Mouse (Mus musculus): ENCODE data around the gene Tes.

The Tes gene

DNA sequence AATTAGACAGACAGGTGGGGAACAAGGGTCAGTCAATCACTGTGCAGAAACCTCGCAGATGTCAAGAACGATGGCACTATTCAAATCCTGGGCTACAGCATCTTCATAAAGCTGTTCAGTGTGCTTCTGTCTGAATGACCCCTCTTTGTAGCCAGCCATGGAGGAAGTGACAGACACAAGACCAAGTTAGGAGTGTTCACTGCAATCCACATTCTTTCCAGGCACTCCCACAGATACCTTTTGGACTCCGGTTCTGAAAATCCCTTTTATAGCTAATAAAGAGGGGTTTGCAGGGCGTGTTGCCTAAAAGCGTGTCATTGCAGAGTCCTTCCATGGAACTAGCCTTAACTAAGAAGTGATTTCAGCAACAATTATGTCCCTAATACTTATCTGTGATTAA, 14.9 kb downstream of the Tes start:
- DNase-seq, result no peak

DNA sequence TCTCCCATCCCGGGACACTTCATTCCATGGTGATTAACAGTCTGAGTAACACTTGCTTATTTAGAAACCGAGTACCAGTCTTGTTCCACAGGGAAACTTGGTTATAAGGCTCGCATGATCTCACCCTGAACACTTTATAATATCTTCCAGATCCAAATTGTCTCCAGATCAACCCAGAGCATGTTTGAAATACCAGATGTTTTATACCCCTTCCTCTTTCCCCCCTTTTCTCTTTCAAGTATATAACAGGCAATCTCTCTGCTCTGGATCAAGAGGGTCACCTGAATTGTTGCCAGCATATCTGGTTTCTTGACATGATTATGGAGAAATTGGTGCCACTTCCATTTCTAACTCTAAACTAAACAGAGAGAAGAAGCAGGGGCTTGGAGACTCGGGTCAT, 17.3 kb downstream of the Tes start:
- DNase-seq, result no peak

DNA sequence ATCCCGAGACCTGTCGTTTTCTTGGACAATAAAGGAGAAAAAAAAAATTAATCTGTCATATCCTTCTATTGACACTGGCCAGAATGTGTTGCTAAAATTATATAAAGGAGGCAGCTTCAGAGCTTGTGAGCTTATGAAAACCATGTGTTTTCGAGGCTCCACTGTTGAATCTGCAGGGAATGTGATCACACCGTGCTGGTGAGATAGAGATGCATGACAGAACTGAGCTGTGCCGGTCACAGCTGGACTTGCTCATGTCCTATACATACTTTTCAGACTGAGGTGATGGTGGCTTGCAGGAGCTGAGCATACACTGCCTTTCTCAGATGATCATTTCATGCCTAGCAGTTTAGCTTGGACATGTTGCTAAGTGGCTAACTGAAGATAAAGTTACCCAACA, 17.9 kb downstream of the Tes start:
- no peak for DNase-seq

DNA sequence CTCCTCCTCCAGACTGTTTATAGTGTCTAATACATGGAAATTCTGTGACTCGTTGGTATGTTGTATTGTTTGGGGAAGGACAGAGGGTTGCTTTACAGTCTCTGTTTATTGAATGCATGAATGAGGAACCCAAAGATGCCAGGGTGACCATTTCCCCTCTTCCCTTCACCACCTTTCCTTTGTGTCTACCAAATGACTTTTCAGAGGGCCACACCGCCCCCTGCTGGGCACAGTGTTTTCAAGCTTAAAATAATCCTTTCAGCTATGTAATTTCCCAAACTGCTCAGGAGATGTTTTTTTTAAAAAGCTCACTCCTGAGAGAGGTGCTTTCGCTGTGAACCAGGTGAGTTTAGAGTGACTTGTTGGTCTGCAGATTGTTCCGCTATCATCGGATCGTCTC, 22.5 kb downstream of the Tes start:
- DNase-seq, result peak; percentile 68 to 78

DNA sequence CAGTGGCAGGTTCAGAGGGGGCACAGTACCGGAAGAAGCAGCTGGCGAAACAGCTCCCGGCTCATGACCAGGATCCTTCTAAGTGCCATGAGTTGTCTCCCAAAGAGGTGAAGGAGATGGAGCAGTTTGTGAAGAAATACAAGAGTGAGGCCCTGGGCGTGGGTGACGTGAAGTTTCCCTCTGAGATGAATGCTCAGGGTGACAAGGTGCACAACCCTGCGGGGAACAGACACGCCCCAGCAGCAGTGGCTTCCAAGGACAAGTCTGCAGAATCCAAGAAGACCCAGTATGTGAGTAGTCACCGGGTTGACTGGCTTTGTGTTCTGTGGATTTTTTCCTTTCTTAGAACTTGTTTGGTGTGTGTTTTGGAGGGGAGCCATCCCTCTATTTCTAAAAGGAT, 32.4 kb downstream of the Tes start:
- DNase-seq, result no peak

DNA sequence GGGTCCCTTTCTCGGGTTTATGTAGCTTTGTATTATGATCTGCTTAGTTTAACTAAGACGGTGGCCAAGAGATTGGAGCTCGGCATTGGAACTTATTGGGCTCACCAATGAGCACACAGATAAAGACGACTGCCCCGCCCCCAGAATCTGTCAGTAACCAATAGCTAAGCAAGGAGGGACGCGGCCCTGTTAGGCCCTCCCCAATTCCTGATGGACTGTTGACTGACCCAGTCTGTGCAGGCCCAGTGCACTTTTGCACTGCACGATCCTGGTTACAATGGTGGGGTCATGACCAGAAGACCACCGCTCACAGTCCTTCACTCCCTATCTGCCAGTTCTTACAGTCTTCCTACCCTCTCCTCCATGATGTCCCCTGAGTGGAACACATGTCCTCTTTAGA, 33.6 kb downstream of the Tes start:
- no peak for DNase-seq

DNA sequence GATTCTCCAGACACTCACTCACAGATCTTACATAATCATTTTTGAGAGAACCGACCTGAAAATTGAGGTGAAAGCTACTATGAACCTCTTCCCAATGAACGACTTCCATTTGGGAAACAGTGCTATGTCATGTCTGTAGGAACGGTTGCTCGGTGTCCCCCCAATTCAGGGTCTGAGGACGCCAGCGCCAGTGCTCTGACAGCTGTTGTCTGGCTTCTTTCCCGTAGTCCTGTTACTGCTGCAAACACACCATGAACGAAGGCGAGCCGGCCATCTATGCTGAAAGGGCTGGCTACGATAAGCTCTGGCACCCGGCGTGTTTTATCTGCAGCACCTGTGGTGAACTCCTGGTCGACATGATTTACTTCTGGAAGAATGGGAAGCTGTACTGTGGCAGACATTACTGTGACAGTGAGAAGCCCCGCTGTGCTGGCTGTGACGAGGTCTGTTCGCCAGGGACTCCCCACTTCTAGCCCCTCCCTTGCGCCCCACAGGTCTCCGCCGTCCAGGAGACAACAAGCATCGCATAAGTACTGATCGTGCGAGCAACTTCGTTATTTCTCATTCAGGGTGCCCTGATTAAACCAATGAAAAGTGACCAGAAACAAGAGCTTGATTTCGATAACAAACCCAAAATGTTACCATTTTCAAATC, 34.7 kb downstream of the Tes start:
- DNase-seq, result no peak

DNA sequence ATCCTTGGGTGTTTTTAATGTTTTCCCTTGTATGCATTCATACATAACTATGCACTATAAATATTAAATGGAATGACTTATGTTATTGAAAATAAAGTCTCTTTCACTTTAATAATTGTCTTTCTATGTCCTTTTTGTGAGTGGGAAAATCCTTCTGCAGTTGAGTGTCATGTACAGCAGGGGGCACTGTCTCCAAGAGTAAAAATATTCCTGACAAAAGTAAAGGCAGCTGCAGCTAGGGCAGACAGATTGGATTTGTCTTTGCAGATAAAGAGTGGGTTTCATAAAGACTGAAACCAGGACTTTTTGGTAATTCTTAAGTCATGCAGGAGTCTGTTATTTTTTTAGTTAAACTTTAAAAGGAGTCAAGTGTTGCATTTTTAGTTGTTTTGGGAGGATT, 40.8 kb downstream of the Tes start:
- DNase-seq, result no peak

DNA sequence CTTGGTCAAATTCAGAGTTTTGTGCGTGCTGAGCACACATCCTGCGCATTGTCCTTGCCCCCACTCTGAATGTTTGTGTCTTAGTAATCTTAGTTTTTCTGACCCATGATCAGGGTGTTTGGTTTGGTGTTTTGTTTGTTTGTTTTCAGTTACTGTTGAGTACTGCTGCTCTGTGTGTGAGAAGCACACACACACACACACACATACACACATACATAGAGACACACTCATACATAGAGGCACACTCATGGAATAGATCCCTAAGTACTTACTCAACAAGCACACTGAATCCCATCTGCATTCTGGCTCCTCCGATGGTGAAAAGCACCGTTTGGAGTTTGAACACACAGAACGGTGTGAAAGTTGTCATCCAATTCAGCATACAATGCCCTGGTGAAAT, 41.5 kb downstream of the Tes start:
- DNase-seq, result no peak

DNA sequence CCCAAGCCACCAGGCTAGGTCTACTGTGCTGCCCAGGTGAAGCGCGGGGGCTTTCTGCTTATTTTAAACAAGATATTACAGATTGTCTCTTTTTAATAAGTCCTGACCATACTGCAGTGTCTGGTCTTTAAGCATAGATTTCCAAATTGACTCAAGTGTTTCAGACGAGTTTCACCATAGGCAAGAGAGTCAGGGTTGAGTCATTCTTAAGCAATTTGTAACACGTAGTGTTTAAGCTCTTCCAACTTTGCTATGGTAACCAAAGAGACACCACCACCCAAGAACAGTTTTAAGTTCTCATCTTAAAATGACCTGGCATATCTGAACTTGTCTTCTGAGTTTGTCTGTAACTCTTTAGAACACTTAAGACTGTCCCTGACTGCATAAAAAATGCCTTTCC, 44.3 kb downstream of the Tes start:
- no peak for DNase-seq

DNA sequence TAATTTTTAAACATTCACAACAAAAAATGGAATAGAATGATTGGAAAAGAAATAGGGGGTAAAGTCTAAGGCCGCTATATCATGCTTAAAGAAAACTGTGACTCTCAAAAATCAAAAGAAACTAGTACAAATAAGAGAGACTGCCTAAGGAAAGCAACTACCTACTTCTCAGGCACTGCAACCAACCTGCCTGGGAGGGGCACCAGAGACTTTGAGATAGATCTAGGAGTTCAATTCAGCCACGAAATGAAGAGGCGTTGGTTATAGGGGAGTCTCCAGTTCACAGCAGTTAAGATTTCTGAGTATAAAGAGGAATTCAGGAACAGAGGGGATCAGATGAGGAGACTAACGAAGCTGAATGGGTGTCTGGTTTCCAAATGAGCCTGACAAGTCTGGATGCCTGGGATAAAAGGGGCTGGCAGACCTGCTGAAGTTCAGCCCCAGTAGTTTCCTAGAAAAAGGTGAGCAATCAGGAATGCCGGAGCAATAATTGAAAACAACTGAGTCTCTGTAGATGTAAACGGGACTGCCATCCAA, 45.7 kb downstream of the Tes start:
- DNase-seq, result no peak

DNA sequence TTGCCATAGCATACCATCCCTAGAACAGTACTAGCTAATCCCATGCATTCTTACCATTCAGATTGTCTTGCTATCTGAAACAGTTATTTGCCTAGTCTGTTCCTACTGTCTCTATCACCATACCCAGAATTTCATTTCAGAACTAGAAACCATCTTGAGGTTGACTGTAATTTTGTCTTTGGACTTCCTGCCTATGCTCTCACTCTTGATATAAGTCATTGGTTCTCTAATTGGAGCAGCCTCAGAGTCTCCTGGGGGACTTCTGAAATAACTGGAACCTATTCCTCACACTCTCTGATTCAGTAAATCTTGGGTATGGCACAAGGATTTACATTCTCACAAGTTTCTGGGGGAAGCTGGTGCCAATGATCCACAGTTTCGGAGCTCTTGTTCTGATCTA, 47.1 kb downstream of the Tes start:
- no peak for DNase-seq

DNA sequence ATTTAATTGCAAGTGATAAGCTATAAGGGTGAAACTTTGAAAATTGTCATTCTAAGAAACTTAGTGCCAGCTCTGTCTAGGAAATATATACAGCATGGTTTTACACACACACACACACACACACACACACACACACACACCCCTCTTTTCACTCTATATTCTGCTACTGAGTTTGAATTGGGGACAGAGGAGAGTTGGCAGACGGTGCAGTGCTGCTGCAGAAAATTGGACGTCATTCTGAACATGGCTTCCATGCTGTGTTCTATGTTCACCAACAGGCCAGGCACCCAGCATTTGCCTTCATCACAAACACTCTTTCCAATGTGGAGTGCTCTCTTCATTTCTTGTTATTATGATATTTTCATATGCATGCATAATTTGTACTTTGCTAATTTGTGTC, 48.0 kb downstream of the Tes start:
- no peak for DNase-seq

DNA sequence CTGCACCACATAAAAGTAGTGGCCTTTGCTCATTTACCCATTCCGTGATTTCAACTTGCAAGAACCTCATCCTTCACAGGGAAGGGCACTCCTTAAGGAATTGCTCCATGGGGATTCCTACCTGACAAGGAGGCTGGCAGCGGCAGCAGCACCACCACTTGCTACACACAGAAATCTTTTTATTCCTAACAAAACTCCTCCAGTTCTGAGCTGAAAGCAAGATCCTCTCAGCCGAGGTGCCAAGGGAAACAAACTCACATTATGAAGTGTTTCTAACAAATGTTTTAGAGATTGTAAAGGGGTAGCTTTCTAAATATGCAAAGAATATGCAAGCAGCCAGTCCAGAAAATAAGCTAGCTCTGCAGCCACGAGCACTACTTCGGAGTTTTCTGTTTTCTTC, 49.6 kb downstream of the Tes start:
- DNase-seq, result no peak

DNA sequence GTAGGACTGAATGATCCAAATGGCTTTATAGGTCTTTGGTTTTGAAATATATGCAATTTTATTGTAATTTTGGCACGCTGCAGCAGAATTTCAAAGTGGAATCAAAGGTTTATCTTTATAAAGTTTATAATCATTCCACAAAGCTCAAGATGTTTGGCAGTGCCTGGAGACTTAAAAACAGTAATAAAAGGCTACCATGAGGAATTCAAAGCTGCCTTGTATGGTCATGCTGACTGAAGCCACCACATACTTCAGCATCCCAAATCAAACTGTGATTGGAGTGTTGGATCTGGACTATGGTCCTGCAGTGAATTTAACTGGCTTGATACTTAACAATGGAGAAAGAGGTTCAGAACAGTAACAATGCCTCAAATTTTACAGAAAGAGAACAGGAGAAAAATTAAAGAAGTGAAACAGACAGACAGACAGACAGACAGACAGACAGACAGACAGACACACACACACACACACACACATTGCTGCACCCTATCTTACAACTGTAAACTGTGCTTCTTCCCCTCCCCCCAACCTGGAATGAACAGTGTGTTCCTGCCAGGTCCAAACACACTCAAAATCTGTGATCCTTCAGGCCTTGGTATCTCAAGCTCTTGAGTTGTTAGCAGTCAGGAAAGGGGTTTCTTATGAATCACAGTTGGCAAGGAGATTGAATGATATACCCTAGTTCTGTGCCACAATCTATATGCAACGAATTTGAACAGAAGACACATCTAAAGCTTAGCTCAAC, 50.3 kb downstream of the Tes start:
- DNase-seq, result no peak

DNA sequence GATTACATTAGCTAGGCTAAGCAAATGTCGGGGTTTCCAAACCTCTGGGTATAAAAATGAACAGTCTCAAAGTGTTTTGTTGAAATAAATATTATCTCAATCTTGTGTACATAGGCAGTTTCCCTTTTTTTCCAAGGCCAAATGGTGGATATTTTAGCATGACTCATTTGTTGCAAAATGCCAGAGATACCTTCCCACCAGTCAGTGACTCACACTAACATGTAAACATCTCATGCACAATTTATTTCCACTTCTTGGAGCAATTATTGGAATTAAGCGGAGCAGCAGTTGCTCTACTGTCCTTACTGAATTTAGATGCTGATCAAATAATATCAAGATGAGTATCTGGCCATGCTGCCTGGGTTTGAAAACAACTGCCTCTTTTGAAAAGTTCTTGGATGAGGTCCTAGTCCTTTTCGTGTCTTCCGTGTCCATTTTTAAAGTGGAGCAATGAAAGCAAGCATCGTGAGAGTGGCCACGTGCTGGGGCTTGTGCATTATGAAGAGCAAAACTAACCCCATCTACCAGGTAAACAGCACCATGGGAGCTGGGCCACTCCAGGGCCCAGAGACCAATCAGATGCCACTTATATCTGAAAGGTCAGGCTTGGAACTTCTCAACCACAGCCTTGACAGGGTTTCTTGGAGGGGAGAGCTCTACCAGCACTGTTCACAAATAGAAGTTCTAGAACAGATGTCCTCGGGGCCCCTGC, 54.7 kb downstream of the Tes start:
- DNase-seq, result no peak

DNA sequence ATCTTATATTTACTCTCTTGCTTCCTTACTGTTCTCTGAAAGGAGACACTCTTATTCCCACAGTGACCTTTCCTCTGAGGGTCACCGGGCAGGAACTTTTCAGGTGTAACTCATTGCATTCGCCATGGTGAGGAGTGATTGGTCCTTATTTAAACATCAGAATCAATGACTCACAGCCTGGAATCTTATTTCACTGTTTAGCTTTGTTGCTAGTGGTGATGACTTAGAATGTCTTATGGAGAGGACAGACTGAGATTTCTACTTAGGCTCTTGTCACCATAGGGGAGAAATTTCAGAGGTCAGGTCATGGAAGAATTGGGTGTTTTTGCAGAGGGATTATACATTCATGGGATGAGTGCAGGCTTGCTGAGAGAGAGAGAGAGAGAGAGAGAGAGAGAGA, 75.1 kb downstream of the Tes start:
- no peak for DNase-seq

DNA sequence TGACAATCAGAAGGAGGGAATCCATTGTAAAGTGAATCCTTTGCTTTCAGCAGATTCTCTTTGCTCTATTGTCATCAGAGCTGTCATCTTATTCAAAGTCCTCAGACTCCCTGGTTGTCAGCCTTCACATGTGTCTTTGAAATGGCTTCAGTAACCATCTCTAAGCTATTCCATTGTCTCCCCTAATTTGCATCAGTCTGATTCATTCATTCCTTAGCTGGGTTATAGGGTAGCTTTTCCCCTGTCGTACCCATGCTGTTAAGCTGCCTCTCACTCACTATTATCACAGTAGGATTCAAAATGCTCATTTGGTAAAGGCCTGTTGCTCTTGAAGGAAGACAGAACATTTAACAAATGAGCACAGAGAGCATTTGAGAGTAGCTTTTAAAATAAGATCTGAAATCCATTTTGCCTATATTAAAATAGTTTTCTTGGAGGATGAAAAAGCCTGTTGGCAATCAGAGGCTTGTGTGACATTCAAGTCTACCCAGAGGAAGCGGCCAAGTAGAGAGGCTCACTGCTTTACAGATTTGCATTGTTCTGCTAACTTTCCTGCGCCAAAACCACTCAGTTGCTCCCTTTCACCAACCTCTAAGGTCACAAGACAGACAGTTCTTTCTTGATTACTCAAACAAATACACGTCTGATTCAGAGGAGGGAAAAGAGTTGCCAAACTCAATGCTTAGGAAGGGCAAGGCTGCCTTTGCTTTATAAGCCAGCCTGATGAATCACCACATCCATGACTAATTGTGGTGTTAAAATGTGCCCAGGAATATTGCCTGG, 77.8 kb downstream of the Tes start:
- DNase-seq, result no peak

DNA sequence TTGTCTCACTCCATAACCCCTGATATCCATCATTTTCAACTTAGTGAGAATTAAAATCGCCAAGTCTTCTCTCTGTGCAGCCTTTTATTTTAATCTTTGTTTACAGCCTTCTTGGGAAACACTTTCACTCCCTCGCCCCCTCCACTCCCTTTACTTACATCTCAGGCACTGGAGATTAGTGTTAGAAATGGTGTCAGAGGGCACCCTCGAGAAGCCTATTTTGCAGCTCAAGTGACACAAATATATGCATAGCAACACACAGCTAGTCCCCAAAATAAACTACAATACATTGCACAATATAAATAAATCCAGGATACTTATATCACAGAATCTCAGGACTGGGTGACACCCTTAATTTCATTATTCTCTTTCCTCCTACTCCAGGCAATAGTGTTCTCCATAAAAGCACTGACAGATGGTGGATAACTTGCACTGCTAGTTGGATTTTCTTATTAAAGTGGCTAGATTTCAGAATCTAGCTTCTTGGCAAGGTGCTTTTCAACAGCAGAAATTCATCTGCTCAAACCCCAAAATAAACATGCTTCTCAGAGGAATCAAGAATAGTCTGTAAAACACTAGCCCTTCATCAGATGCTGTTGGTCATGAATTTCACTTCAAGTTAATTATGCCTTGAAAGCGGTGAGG, 86.2 kb downstream of the Tes start:
- no peak for DNase-seq

DNA sequence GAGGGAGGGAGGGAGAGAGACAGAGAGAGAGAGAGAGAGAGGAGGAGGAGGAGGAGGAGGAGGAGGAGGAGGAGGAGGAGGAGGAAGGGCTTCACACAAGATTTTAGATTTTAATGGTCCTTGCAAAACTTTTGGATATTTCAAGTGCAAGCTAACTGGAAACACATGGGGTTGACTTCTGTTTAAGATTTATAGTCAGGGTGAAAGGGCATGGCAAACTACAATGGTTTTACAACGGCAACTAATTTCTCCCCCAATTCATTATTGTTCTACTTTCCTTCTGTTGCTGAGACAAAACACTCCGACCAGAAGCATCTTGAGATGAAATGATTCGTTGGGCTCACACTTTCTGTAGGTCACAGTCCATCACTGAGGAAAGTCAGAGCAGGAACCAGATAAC, 87.6 kb downstream of the Tes start:
- DNase-seq, result no peak
